Mouse (Mus musculus) liver, postnatal 0 days (tissue): ENCODE measurements around the gene Rnf181.

ENCODE experiments used
- CTCF ChIP-seq: sonication (generic); IDR thresholded peaks from 2 replicates; pipeline ENCODE4 v1.5.1; 2016; ENCODE audit warnings: antibody characterized with exemption, low read depth
- EP300 ChIP-seq: IDR thresholded peaks from 2 replicates; pipeline ENCODE4 v1.6.1; 2016; ENCODE audit warnings: antibody characterized with exemption, low read depth, mild to moderate bottlenecking

DNA sequence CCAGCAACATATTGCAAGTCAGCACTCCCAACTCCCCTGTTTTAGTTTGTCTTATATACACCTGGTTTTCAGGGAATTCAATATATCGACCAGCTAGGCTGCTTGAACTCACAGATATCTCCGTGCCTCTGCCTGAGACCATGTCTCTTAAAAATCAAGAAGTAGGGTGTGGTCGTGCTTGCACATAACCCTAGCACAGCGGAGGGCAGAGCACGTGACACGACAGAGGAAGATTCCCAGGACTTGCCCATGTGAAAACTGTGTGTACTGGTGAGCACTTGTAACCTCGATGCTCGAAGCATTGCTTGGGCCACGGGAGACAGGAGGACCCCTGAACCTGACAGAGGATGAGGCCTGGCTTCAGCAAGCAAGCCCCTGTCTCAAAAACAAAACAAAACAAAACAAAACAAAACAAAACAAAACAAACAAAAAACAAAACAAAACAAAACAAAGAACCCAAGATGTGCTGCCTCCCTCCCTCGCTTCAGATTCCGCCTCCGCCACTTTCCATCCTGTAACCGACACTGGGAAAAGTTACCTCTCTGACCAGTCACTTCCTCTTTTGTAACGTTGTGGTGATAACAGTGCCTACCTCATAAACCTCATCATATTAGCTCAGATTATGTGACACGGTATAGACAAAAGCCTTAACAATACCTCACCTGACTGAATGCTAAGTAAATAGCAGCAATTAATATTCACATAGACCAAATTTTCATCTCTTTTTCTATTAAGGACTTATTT, 8.2 kb upstream of the Rnf181 start:
- TF ChIP-seq CTCF: no peak
- no peak for TF ChIP-seq EP300
